In the genomic region with DNA sequence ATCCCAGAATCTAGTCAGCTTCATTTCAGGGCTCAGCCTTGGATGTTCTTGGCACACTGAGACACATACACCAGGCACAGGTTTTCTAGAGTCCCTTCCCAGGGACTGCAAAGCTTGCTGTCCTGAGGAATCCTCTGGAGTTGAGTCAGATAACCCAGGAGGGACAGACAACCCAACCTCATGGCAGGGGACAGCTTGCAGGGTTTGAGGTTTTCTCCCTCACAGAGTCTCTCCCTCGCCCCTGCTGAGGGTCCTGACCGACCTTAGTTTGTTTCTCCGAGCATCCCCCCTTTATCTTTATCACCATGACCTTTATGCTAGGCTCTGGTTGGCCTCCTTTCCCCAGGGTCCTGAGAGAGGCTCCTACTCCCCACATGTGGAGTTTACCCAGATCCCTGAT, we compare ENCODE assay signal across 17 mouse cellular contexts. TPM values are rescaled to one million over a fixed set of nuclear protein-coding genes. Genes with fewer than 3 reads are reported as not detected.
A peak's percentile ranks its signal among the peaks of the same experiment; 100 is the strongest.
DNase-seq lines count a peak whose midpoint lies in the region; ATAC-seq and TF ChIP-seq lines count a peak whose summit lies in the region.
"Had no signal": no experiment of that assay in that cellular context is flagged by ENCODE, and none has a peak within 500 bp of the region (broad histone marks: within the 10 kb centered on the region; RNA-seq: fewer than 3 reads in every experiment).

No protein-coding gene starts in this region.

- TF ChIP-seq POLR2A in testis, adult 2 months (IDR thresholded peaks at IDR 0.05; ENCODE audit: control insufficient read depth, low read depth, low read length) = no peak

- DNase-seq in heart, adult 11 months = peak; percentile 84
- no peak for DNase-seq in heart, embryonic 10.5 days (ENCODE audit: low spot score)
- peak; percentile 82 for DNase-seq in midbrain, embryonic 11.5 days (ENCODE audit: low spot score, missing footprints)
- no peak for DNase-seq in midbrain, embryonic 14.5 days
- no peak for DNase-seq in testis, postnatal 10 days (ENCODE audit: low spot score)
- peak; percentile 10 for DNase-seq in induced T-regulatory cell, adult 2 months (ENCODE audit: low read depth)
- DNase-seq in left cerebral cortex, adult 9 months (ENCODE audit: low spot score in 2 of 2) = no peak
- DNase-seq: adrenal gland, postnatal 25 days had no signal

- H3K9me3 ChIP-seq in heart, embryonic 10.5 days = no peaks in the 10 kb centered on the region
- no peaks in the 10 kb centered on the region for H3K9me3 ChIP-seq in midbrain, embryonic 11.5 days (ENCODE audit: control insufficient read depth, low read length)
- H3K9me3 ChIP-seq in midbrain, embryonic 14.5 days (ENCODE audit: control insufficient read depth, low read length) = no peaks in the 10 kb centered on the region
- H3K9me3 ChIP-seq: G1E had no signal

- H3K4me1 ChIP-seq in heart, embryonic 10.5 days = 0 out of 2 replicates have a peak, but pooled peaks cover 14% of the 10 kb centered on the region
- 0 out of 2 replicates have a peak, but pooled peaks cover 2% of the 10 kb centered on the region for H3K4me1 ChIP-seq in midbrain, embryonic 11.5 days (ENCODE audit: control insufficient read depth, insufficient read depth, low read length)
- 0 out of 2 replicates have a peak, but pooled peaks cover 3% of the 10 kb centered on the region for H3K4me1 ChIP-seq in midbrain, embryonic 14.5 days (ENCODE audit: control insufficient read depth, insufficient read depth, low read length)
- peaks cover 9% of the 10 kb centered on the region for H3K4me1 ChIP-seq in testis, adult 2 months (ENCODE audit: control insufficient read depth, insufficient read depth, low read length)

- H3K27ac ChIP-seq in heart, embryonic 10.5 days = no peak overlapping the region
- no peak overlapping the region for H3K27ac ChIP-seq in midbrain, embryonic 11.5 days (ENCODE audit: low read depth, low read length)
- H3K27ac ChIP-seq in midbrain, embryonic 14.5 days (replicated peaks; ENCODE audit: low read depth, low read length) = no peak overlapping the region
- no peak overlapping the region for H3K27ac ChIP-seq in testis, adult 2 months (ENCODE audit: control insufficient read depth, insufficient read depth, low read depth, low read length)

- H3K4me3 ChIP-seq in heart, embryonic 10.5 days = no peak overlapping the region
- H3K4me3 ChIP-seq in midbrain, embryonic 11.5 days (ENCODE audit: low read depth, low read length) = no peak overlapping the region
- no peak overlapping the region for H3K4me3 ChIP-seq in midbrain, embryonic 14.5 days (replicated peaks; ENCODE audit: low read depth, low read length)
- peak overlapping the region; percentile 61 for H3K4me3 ChIP-seq in testis, adult 2 months (ENCODE audit: control insufficient read depth, low read depth, low read length)

- no peaks in the 10 kb centered on the region for H3K36me3 ChIP-seq in heart, embryonic 10.5 days
- no peaks in the 10 kb centered on the region; the same call in 1 of the 2 replicates for H3K36me3 ChIP-seq in midbrain, embryonic 11.5 days (ENCODE audit: control insufficient read depth, insufficient read depth, low read length)
- H3K36me3 ChIP-seq in midbrain, embryonic 14.5 days (ENCODE audit: control insufficient read depth, insufficient read depth, low read length) = peaks cover 17% of the 10 kb centered on the region
- H3K36me3 ChIP-seq in testis, adult 2 months (ENCODE audit: control insufficient read depth, insufficient read depth, low read length) = no peaks in the 10 kb centered on the region

- 44% methylated on average over 3 of the region's 3 CpGs for WGBS in heart, embryonic 10.5 days
- WGBS in midbrain, embryonic 11.5 days = 76% methylated on average over 3 of the region's 3 CpGs
- 70% methylated on average over 3 of the region's 3 CpGs for WGBS in midbrain, embryonic 14.5 days

- TF ChIP-seq CTCF in testis, adult 2 months (IDR thresholded peaks at IDR 0.05; ENCODE audit: control insufficient read depth, insufficient read depth, insufficient replicate concordance, low read depth, low read length) = no peak

- no peak for ATAC-seq in midbrain, embryonic 11.5 days (ENCODE audit: low FRiP score)
- no peak for ATAC-seq in midbrain, embryonic 14.5 days (ENCODE audit: low FRiP score, low TSS enrichment)
- ATAC-seq: Patski had no signal

- H3K4me2 ChIP-seq in midbrain, embryonic 11.5 days = no peak overlapping the region
- H3K4me2 ChIP-seq in midbrain, embryonic 14.5 days (ENCODE audit: low read length) = no peak overlapping the region

- H3K27me3 ChIP-seq in heart, embryonic 10.5 days (ENCODE audit: insufficient read depth, poor library complexity, severe bottlenecking) = no peaks in the 10 kb centered on the region
- no peaks in the 10 kb centered on the region for H3K27me3 ChIP-seq in midbrain, embryonic 11.5 days (ENCODE audit: control insufficient read depth, insufficient read depth, low read length)
- H3K27me3 ChIP-seq in midbrain, embryonic 14.5 days (ENCODE audit: control insufficient read depth, insufficient read depth, low read length) = no peaks in the 10 kb centered on the region
- H3K27me3 ChIP-seq in testis, adult 2 months (ENCODE audit: control insufficient read depth, insufficient read depth, low read length) = no peaks in the 10 kb centered on the region
- H3K27me3 ChIP-seq: CH12.LX, Patski had no signal

- H3K9ac ChIP-seq in midbrain, embryonic 11.5 days (ENCODE audit: low read length) = no peak overlapping the region
- H3K9ac ChIP-seq in midbrain, embryonic 14.5 days (replicated peaks; ENCODE audit: low read length) = no peak overlapping the region

RNA-seq across cellular contexts. Expression of a gene that starts 2.6 kb away (rescaled TPM):
- polyA plus RNA-seq in heart, embryonic 10.5 days (2016; fragmentation: Nextera tagmentation; extraction: Ambion mirVana) = 44.4 and 55.4 TPM in 2 replicates
- polyA plus RNA-seq in midbrain, embryonic 11.5 days (2014; fragmentation: Nextera tagmentation; extraction: Ambion mirVana) = 89.7 and 95.8 TPM in 2 replicates
- 184 and 230 TPM in 2 replicates for polyA plus RNA-seq in midbrain, embryonic 14.5 days (2014; fragmentation: Nextera tagmentation; extraction: Ambion mirVana)
- 11.7 and 11.9 TPM in 2 replicates for polyA plus RNA-seq in testis, adult 2 months (2012; rRNA removed)

RNA-seq across cellular contexts. Expression of a gene that starts 34.5 kb away (rescaled TPM):
- polyA plus RNA-seq in heart, embryonic 10.5 days (2016; fragmentation: Nextera tagmentation; extraction: Ambion mirVana) = 10.9 and 14.1 TPM in 2 replicates
- polyA plus RNA-seq in midbrain, embryonic 11.5 days (2014; fragmentation: Nextera tagmentation; extraction: Ambion mirVana) = 5.4 and 7.8 TPM in 2 replicates
- polyA plus RNA-seq in midbrain, embryonic 14.5 days (2014; fragmentation: Nextera tagmentation; extraction: Ambion mirVana) = 4.6 and 5.2 TPM in 2 replicates
- polyA plus RNA-seq in testis, adult 2 months (2012; rRNA removed) = not detected in 2 replicates
- polyA plus RNA-seq: activated CD4-positive, CD25-positive, alpha-beta regulatory T cell, adult 4 months; adrenal gland, adult 2 months; brain, embryonic 14.5 days; C2C12; CD4-positive, CD25-positive, alpha-beta regulatory T cell, adult 4 months; G1E had no signal

RNA-seq across cellular contexts. Expression of a gene that starts 42.7 kb away (rescaled TPM):
- polyA plus RNA-seq in heart, embryonic 10.5 days (2016; fragmentation: Nextera tagmentation; extraction: Ambion mirVana) = 7.4 and 11.4 TPM in 2 replicates
- polyA plus RNA-seq in midbrain, embryonic 11.5 days (2014; fragmentation: Nextera tagmentation; extraction: Ambion mirVana) = 5.3 and 5.5 TPM in 2 replicates
- 5.7 and 6.3 TPM in 2 replicates for polyA plus RNA-seq in midbrain, embryonic 14.5 days (2014; fragmentation: Nextera tagmentation; extraction: Ambion mirVana)
- polyA plus RNA-seq in testis, adult 2 months (2012; rRNA removed) = 4.7 and 6.5 TPM in 2 replicates

RNA-seq across cellular contexts. Expression of a gene that starts 50.6 kb away (rescaled TPM):
- 10.6 and 17.0 TPM in 2 replicates for polyA plus RNA-seq in heart, embryonic 10.5 days (2016; fragmentation: Nextera tagmentation; extraction: Ambion mirVana)
- polyA plus RNA-seq in midbrain, embryonic 11.5 days (2014; fragmentation: Nextera tagmentation; extraction: Ambion mirVana) = 16.2 and 17.6 TPM in 2 replicates
- 2.7 and 4.4 TPM in 2 replicates for polyA plus RNA-seq in midbrain, embryonic 14.5 days (2014; fragmentation: Nextera tagmentation; extraction: Ambion mirVana)
- polyA plus RNA-seq in testis, adult 2 months (2012; rRNA removed) = 8.5 and 12.0 TPM in 2 replicates

Comparison
In these comparisons a context has a peak if more than half of its experiments do, and no peak if none do; other contexts are left out.
1. DNase-seq: peak in heart, adult 11 months (single experiment), midbrain, embryonic 11.5 days (single experiment) and induced T-regulatory cell, adult 2 months (single experiment); none in heart, embryonic 10.5 days (single experiment), midbrain, embryonic 14.5 days (single experiment), testis, postnatal 10 days (single experiment) and left cerebral cortex, adult 9 months (0 of 2).